Mouse (Mus musculus) embryonic fibroblast, embryonic 13.5 days (primary cell): ENCODE data around the gene Hspb8.

Experiments used
- CTCF ChIP-seq: IDR thresholded peaks from 2 replicates; pipeline ENCODE4 v1.5.1; 2011; ENCODE audit warnings: mild to moderate bottlenecking, control low read depth, low read length, moderate library complexity, borderline replicate concordance; ENCODE audit not compliant: insufficient read depth
- POLR2A ChIP-seq: IDR thresholded peaks from 2 replicates; pipeline ENCODE4 v1.6.1; 2011; ENCODE audit warnings: low read depth, mild to moderate bottlenecking, control low read depth, low read length, moderate library complexity

- TF ChIP-seq POLR2A: no peak
- no peak for TF ChIP-seq CTCF
These were observed 15.3 kb downstream of the Hspb8 start for GRCm38 (mm10) chr5:116407321-116407720.
